Mouse (Mus musculus): ENCODE results near the gene Itgal. TPM values are rescaled to one million over a fixed set of nuclear protein-coding genes. Genes with fewer than 3 reads are reported as not detected.

The Itgal gene
- polyA plus RNA-seq, 1 experiment: 0.06 TPM

- TF ChIP-seq GATA1 (IDR thresholded peaks at IDR 0.05; ENCODE audit: low read length) (no peak), TAL1 (IDR thresholded peaks at IDR 0.05; ENCODE audit: low read length) (no peak)
- Histone ChIP-seq H3K9me3 (ENCODE audit: control insufficient read depth, low read length) (peaks cover 1% of the 10 kb centered on the region; the same call in 1 of the 2 replicates), H3K36me3 (ENCODE audit: control insufficient read depth) (peaks cover 38% of the 10 kb centered on the region), H3K4me1 (ENCODE audit: control insufficient read depth) (peaks cover 53% of the 10 kb centered on the region), H3K4me3 (replicated peaks) (peak within 1 kb of the TSS; percentile 80), H3K27me3 (ENCODE audit: control insufficient read depth) (no peaks in the 10 kb centered on the region)
Measured at GRCm38 (mm10) chr7:127273925-127274789, 21.9 kb upstream of the Itgal start, which contains the start of gene Sephs2. Gene Sephs2, minus strand, starts transcription at chr7:127274055.

- no peaks in the 10 kb centered on the region for H3K27me3 ChIP-seq (ENCODE audit: control insufficient read depth)
- peaks cover 49% of the 10 kb centered on the region for H3K4me1 ChIP-seq (ENCODE audit: control insufficient read depth)
- H3K9me3 ChIP-seq (ENCODE audit: control insufficient read depth, low read length): no peaks in the 10 kb centered on the region
- no peak overlapping the region for H3K4me3 ChIP-seq (replicated peaks)
- peaks cover 16% of the 10 kb centered on the region for H3K36me3 ChIP-seq (ENCODE audit: control insufficient read depth)
- TF ChIP-seq GATA1 (IDR thresholded peaks at IDR 0.05; ENCODE audit: low read length): no peak
- TF ChIP-seq TAL1 (IDR thresholded peaks at IDR 0.05; ENCODE audit: low read length): no peak
Measured at GRCm38 (mm10) chr7:127276519-127276961, 19.5 kb upstream of the Itgal start.

GRCm38 (mm10) chr7:127278311-127278710 lies 17.7 kb upstream of the Itgal start:
- TF ChIP-seq TAL1 (IDR thresholded peaks at IDR 0.05; ENCODE audit: low read length): no peak
- TF ChIP-seq GATA1 (IDR thresholded peaks at IDR 0.05; ENCODE audit: low read length): no peak
- no peak overlapping the region for H3K4me3 ChIP-seq (replicated peaks)
- no peaks in the 10 kb centered on the region for H3K9me3 ChIP-seq (ENCODE audit: control insufficient read depth, low read length)
- H3K27me3 ChIP-seq (ENCODE audit: control insufficient read depth): no peaks in the 10 kb centered on the region
- H3K4me1 ChIP-seq (ENCODE audit: control insufficient read depth): peaks cover 36% of the 10 kb centered on the region
- no peaks in the 10 kb centered on the region for H3K36me3 ChIP-seq (ENCODE audit: control insufficient read depth)

GRCm38 (mm10) chr7:127280092-127280491 lies 16.0 kb upstream of the Itgal start:
- no peaks in the 10 kb centered on the region for H3K36me3 ChIP-seq (ENCODE audit: control insufficient read depth)
- TF ChIP-seq GATA1 (IDR thresholded peaks at IDR 0.05; ENCODE audit: low read length) (no peak), TAL1 (IDR thresholded peaks at IDR 0.05; ENCODE audit: low read length) (no peak)
- no peak overlapping the region for H3K4me3 ChIP-seq (replicated peaks)
- H3K9me3 ChIP-seq (ENCODE audit: control insufficient read depth, low read length): no peaks in the 10 kb centered on the region
- H3K4me1 ChIP-seq (ENCODE audit: control insufficient read depth): peaks cover 29% of the 10 kb centered on the region
- H3K27me3 ChIP-seq (ENCODE audit: control insufficient read depth): no peaks in the 10 kb centered on the region

- no peaks in the 10 kb centered on the region for H3K36me3 ChIP-seq (ENCODE audit: control insufficient read depth)
- no peak overlapping the region for H3K4me3 ChIP-seq (replicated peaks)
- peaks cover 34% of the 10 kb centered on the region for H3K4me1 ChIP-seq (ENCODE audit: control insufficient read depth)
- TF ChIP-seq TAL1 (IDR thresholded peaks at IDR 0.05; ENCODE audit: low read length): no peak
- TF ChIP-seq GATA1 (IDR thresholded peaks at IDR 0.05; ENCODE audit: low read length): no peak
- no peaks in the 10 kb centered on the region for H3K9me3 ChIP-seq (ENCODE audit: control insufficient read depth, low read length)
- H3K27me3 ChIP-seq (ENCODE audit: control insufficient read depth): no peaks in the 10 kb centered on the region
Measured at GRCm38 (mm10) chr7:127281114-127281513, 14.9 kb upstream of the Itgal start.

GRCm38 (mm10) chr7:127282190-127282589 lies 13.9 kb upstream of the Itgal start:
- H3K9me3 ChIP-seq (ENCODE audit: control insufficient read depth, low read length): no peaks in the 10 kb centered on the region
- TF ChIP-seq TAL1 (IDR thresholded peaks at IDR 0.05; ENCODE audit: low read length) (no peak), GATA1 (IDR thresholded peaks at IDR 0.05; ENCODE audit: low read length) (no peak)
- H3K4me1 ChIP-seq (ENCODE audit: control insufficient read depth): peaks cover 30% of the 10 kb centered on the region
- no peaks in the 10 kb centered on the region for H3K27me3 ChIP-seq (ENCODE audit: control insufficient read depth)
- no peak overlapping the region for H3K4me3 ChIP-seq (replicated peaks)
- no peaks in the 10 kb centered on the region for H3K36me3 ChIP-seq (ENCODE audit: control insufficient read depth)

- Histone ChIP-seq H3K4me3 (replicated peaks) (no peak overlapping the region), H3K4me1 (ENCODE audit: control insufficient read depth) (peaks cover 15% of the 10 kb centered on the region), H3K9me3 (ENCODE audit: control insufficient read depth, low read length) (no peaks in the 10 kb centered on the region), H3K27me3 (ENCODE audit: control insufficient read depth) (peaks cover 1% of the 10 kb centered on the region), H3K36me3 (ENCODE audit: control insufficient read depth) (no peaks in the 10 kb centered on the region)
- TF ChIP-seq TAL1 (IDR thresholded peaks at IDR 0.05; ENCODE audit: low read length) (no peak), GATA1 (IDR thresholded peaks at IDR 0.05; ENCODE audit: low read length) (no peak)
Measured at GRCm38 (mm10) chr7:127285154-127285553, 10.9 kb upstream of the Itgal start.

GRCm38 (mm10) chr7:127287940-127288339 lies 8.1 kb upstream of the Itgal start:
- peaks cover 5% of the 10 kb centered on the region for H3K27me3 ChIP-seq (ENCODE audit: control insufficient read depth)
- peaks cover 15% of the 10 kb centered on the region for H3K4me1 ChIP-seq (ENCODE audit: control insufficient read depth)
- TF ChIP-seq GATA1 (IDR thresholded peaks at IDR 0.05; ENCODE audit: low read length): no peak
- TF ChIP-seq TAL1 (IDR thresholded peaks at IDR 0.05; ENCODE audit: low read length): no peak
- H3K4me3 ChIP-seq (replicated peaks): no peak overlapping the region
- no peaks in the 10 kb centered on the region for H3K9me3 ChIP-seq (ENCODE audit: control insufficient read depth, low read length)
- no peaks in the 10 kb centered on the region for H3K36me3 ChIP-seq (ENCODE audit: control insufficient read depth)

GRCm38 (mm10) chr7:127289306-127289705 lies 6.8 kb upstream of the Itgal start:
- H3K36me3 ChIP-seq (ENCODE audit: control insufficient read depth): no peaks in the 10 kb centered on the region
- TF ChIP-seq TAL1 (IDR thresholded peaks at IDR 0.05; ENCODE audit: low read length): no peak
- no peak for TF ChIP-seq GATA1 (IDR thresholded peaks at IDR 0.05; ENCODE audit: low read length)
- no peaks in the 10 kb centered on the region for H3K9me3 ChIP-seq (ENCODE audit: control insufficient read depth, low read length)
- H3K27me3 ChIP-seq (ENCODE audit: control insufficient read depth): peaks cover 5% of the 10 kb centered on the region
- peaks cover 12% of the 10 kb centered on the region for H3K4me1 ChIP-seq (ENCODE audit: control insufficient read depth)
- no peak overlapping the region for H3K4me3 ChIP-seq (replicated peaks)

Measured in erythroblast, embryonic 14.5 days (primary cell).